Mouse (Mus musculus): Measurements from ENCODE around the gene Ttc12. TPM values are rescaled to one million over a fixed set of nuclear protein-coding genes. Genes with fewer than 3 reads are reported as not detected.

The Ttc12 gene
- polyA plus RNA-seq, 1 experiment from 2014 or later: 2.7 TPM

- H3K36me3 ChIP-seq: peaks cover 28% of the 10 kb centered on the region
- no peaks in the 10 kb centered on the region for H3K9me3 ChIP-seq
- peaks cover 23% of the 10 kb centered on the region for H3K4me1 ChIP-seq (replicated peaks)
- WGBS: 76% methylated on average over 2 of the region's 2 CpGs
- H3K27me3 ChIP-seq (ENCODE audit: insufficient read depth, poor library complexity, severe bottlenecking): no peaks in the 10 kb centered on the region
- DNase-seq (ENCODE audit: low spot score): no peak
- no peak overlapping the region for H3K4me3 ChIP-seq
- no peak overlapping the region for H3K27ac ChIP-seq
Measured at GRCm38 (mm10) chr9:49514306-49514705, 28.3 kb upstream of the Ttc12 start.

- H3K4me1 ChIP-seq (replicated peaks): peaks cover 12% of the 10 kb centered on the region
- H3K4me3 ChIP-seq: no peak overlapping the region
- no peak overlapping the region for H3K27ac ChIP-seq
- H3K9me3 ChIP-seq: no peaks in the 10 kb centered on the region
- peaks cover 52% of the 10 kb centered on the region for H3K36me3 ChIP-seq
- WGBS: 88% methylated on average over 4 of the region's 4 CpGs
- no peak for DNase-seq (ENCODE audit: low spot score)
- H3K27me3 ChIP-seq (ENCODE audit: insufficient read depth, poor library complexity, severe bottlenecking): no peaks in the 10 kb centered on the region
Measured at GRCm38 (mm10) chr9:49510666-49511065, 24.6 kb upstream of the Ttc12 start.

- no peak overlapping the region for H3K27ac ChIP-seq
- peaks cover 58% of the 10 kb centered on the region for H3K36me3 ChIP-seq
- DNase-seq (ENCODE audit: low spot score): no peak
- H3K27me3 ChIP-seq (ENCODE audit: insufficient read depth, poor library complexity, severe bottlenecking): no peaks in the 10 kb centered on the region
- no peak overlapping the region for H3K4me3 ChIP-seq
- 93% methylated on average over 8 of the region's 8 CpGs for WGBS
- H3K4me1 ChIP-seq (replicated peaks): peaks cover 3% of the 10 kb centered on the region; the same call in 1 of the 2 replicates
- no peaks in the 10 kb centered on the region for H3K9me3 ChIP-seq
Measured at GRCm38 (mm10) chr9:49509628-49510027, 23.6 kb upstream of the Ttc12 start.

GRCm38 (mm10) chr9:49509094-49509493, 23.1 kb upstream of the Ttc12 start:
- Histone ChIP-seq H3K36me3 (peaks cover 58% of the 10 kb centered on the region), H3K4me3 (no peak overlapping the region), H3K4me1 (replicated peaks) (no peaks in the 10 kb centered on the region), H3K27me3 (ENCODE audit: insufficient read depth, poor library complexity, severe bottlenecking) (no peaks in the 10 kb centered on the region), H3K9me3 (no peaks in the 10 kb centered on the region), H3K27ac (no peak overlapping the region)
- 90% methylated on average over 3 of the region's 3 CpGs for WGBS
- DNase-seq (ENCODE audit: low spot score): no peak

- WGBS: 88% methylated on average over 9 of the region's 9 CpGs
- no peak overlapping the region for H3K27ac ChIP-seq
Measured at GRCm38 (mm10) chr9:49507829-49508585, 22.0 kb upstream of the Ttc12 start.

GRCm38 (mm10) chr9:49504658-49505057, 18.6 kb upstream of the Ttc12 start:
- Histone ChIP-seq H3K4me1 (replicated peaks) (no peaks in the 10 kb centered on the region), H3K4me3 (no peak overlapping the region), H3K27ac (no peak overlapping the region), H3K9me3 (no peaks in the 10 kb centered on the region), H3K27me3 (ENCODE audit: insufficient read depth, poor library complexity, severe bottlenecking) (no peaks in the 10 kb centered on the region), H3K36me3 (peaks cover 44% of the 10 kb centered on the region)
- 84% methylated on average over 5 of the region's 5 CpGs for WGBS
- no peak for DNase-seq (ENCODE audit: low spot score)

More at GRCm38 (mm10) chr9:49507829-49508585, 22.0 kb upstream of the Ttc12 start:
- Histone ChIP-seq H3K9me3 (no peaks in the 10 kb centered on the region), H3K36me3 (peaks cover 58% of the 10 kb centered on the region), H3K4me1 (replicated peaks) (no peaks in the 10 kb centered on the region), H3K4me3 (no peak overlapping the region), H3K27me3 (ENCODE audit: insufficient read depth, poor library complexity, severe bottlenecking) (no peaks in the 10 kb centered on the region)
- DNase-seq (ENCODE audit: low spot score): no peak

GRCm38 (mm10) chr9:49502245-49502644, 16.2 kb upstream of the Ttc12 start:
- Histone ChIP-seq H3K4me3 (no peak overlapping the region), H3K27ac (no peak overlapping the region), H3K9me3 (no peaks in the 10 kb centered on the region), H3K36me3 (peaks cover 22% of the 10 kb centered on the region), H3K4me1 (replicated peaks) (no peaks in the 10 kb centered on the region), H3K27me3 (ENCODE audit: insufficient read depth, poor library complexity, severe bottlenecking) (no peaks in the 10 kb centered on the region)
- DNase-seq (ENCODE audit: low spot score): no peak
- 87% methylated on average over 4 of the region's 4 CpGs for WGBS

- H3K4me3 ChIP-seq: no peak overlapping the region
- no peak for DNase-seq (ENCODE audit: low spot score)
- no peaks in the 10 kb centered on the region; the same call in 1 of the 2 replicates for H3K4me1 ChIP-seq (replicated peaks)
- H3K27ac ChIP-seq: no peak overlapping the region
- 86% methylated on average over 2 of the region's 2 CpGs for WGBS
- H3K27me3 ChIP-seq (ENCODE audit: insufficient read depth, poor library complexity, severe bottlenecking): no peaks in the 10 kb centered on the region
- H3K9me3 ChIP-seq: no peaks in the 10 kb centered on the region
- H3K36me3 ChIP-seq: no peaks in the 10 kb centered on the region
Measured at GRCm38 (mm10) chr9:49499878-49500277, 13.9 kb upstream of the Ttc12 start.

GRCm38 (mm10) chr9:49493979-49494649, 8.1 kb upstream of the Ttc12 start:
- peak; percentile 69 for DNase-seq (ENCODE audit: low spot score)
- Histone ChIP-seq H3K4me3 (0 out of 2 replicates have a peak overlapping the region, but pooled peaks have one; percentile 13), H3K4me1 (replicated peaks) (peaks cover 10% of the 10 kb centered on the region; the same call in 1 of the 2 replicates), H3K9me3 (no peaks in the 10 kb centered on the region), H3K27me3 (ENCODE audit: insufficient read depth, poor library complexity, severe bottlenecking) (0 out of 2 replicates have a peak, but pooled peaks cover 3% of the 10 kb centered on the region), H3K27ac (peak overlapping the region; percentile 73), H3K36me3 (no peaks in the 10 kb centered on the region)
- 8% methylated on average over 4 of the region's 4 CpGs for WGBS

GRCm38 (mm10) chr9:49490609-49491008, 4.6 kb upstream of the Ttc12 start:
- no peak overlapping the region for H3K27ac ChIP-seq
- H3K36me3 ChIP-seq: no peaks in the 10 kb centered on the region
- H3K4me1 ChIP-seq (replicated peaks): peaks cover 23% of the 10 kb centered on the region
- H3K4me3 ChIP-seq: no peak overlapping the region
- DNase-seq (ENCODE audit: low spot score): no peak
- H3K9me3 ChIP-seq: no peaks in the 10 kb centered on the region
- peaks cover 21% of the 10 kb centered on the region for H3K27me3 ChIP-seq (ENCODE audit: insufficient read depth, poor library complexity, severe bottlenecking)
- WGBS: 85% methylated on average over 4 of the region's 4 CpGs

- peaks cover 27% of the 10 kb centered on the region for H3K4me1 ChIP-seq (replicated peaks)
- H3K4me3 ChIP-seq: no peak overlapping the region; the same call in 1 of the 2 replicates
- H3K27me3 ChIP-seq (ENCODE audit: insufficient read depth, poor library complexity, severe bottlenecking): peaks cover 21% of the 10 kb centered on the region
- no peak overlapping the region for H3K27ac ChIP-seq
- peak; percentile 87 for DNase-seq (ENCODE audit: low spot score)
- H3K36me3 ChIP-seq: no peaks in the 10 kb centered on the region
- WGBS: 36% methylated on average over 16 of the region's 16 CpGs
- no peaks in the 10 kb centered on the region for H3K9me3 ChIP-seq
Measured at GRCm38 (mm10) chr9:49488912-49489895, 3.2 kb upstream of the Ttc12 start.

- DNase-seq (ENCODE audit: low spot score): no peak
- Histone ChIP-seq H3K4me3 (no peak overlapping the region), H3K27ac (no peak overlapping the region), H3K27me3 (ENCODE audit: insufficient read depth, poor library complexity, severe bottlenecking) (peaks cover 27% of the 10 kb centered on the region), H3K4me1 (replicated peaks) (peaks cover 31% of the 10 kb centered on the region), H3K36me3 (no peaks in the 10 kb centered on the region), H3K9me3 (no peaks in the 10 kb centered on the region)
- WGBS: 81% methylated on average over 7 of the region's 7 CpGs
Measured at GRCm38 (mm10) chr9:49488258-49488657, 2.2 kb upstream of the Ttc12 start.
